Mouse (Mus musculus) common myeloid progenitor, adult 5-6 weeks (primary cell): ENCODE results near the gene Atxn1. TPM values are rescaled to one million over a fixed set of nuclear protein-coding genes. Genes with fewer than 3 reads are reported as not detected.

Source experiments
- ATAC-seq: replicated peaks from 2 replicates; pipeline ENCODE4 v1.8.0; 2016; ENCODE audit warnings: low read depth, mild to moderate bottlenecking, moderate TSS enrichment, inconsistent platforms; ENCODE audit not compliant: poor library complexity, severe bottlenecking
- total RNA-seq: library from RNA; stranded (forward); fragments of 200-1000, 187-1606 nt; gene quantifications from 2 replicates; pipeline ENCODE4 v1.2.3, GENCODE M21; 2017

Atxn1 gene
- total RNA-seq, 1 experiment from 2014 or later = 9.0 TPM

GRCm38 (mm10) chr13:45839901-45840300 is 124.9 kb downstream of the Atxn1 start:
- no peak for ATAC-seq

DNA sequence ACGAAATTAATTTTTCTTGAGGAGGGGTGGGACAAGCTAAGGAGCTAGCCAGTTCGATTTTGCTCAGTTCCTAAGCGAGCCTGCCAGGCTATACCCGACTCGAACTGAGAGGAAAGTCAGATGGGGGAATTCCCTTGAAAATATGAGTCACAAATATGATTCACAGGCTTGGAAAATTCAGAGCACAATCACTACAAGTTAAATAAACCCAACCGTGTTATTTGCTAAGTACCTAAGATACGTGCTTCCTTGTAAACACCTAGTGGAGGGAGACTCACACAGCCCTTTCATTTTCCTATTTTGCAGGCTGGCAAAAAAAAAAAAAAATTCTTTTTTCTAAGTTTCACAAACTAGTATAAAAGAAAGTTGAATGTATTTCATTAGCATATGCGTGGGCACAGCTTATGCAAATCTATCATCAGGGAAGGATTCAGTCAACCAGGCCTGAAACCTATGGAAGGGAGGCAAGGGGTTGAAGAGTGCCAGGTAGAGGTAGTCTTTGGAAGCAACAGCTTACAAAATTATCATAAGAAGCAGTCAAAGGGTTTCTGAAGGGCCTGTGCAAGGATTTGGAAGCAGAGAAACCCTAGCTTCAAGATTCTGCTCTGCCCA is 127.1 kb downstream of the Atxn1 start:
- ATAC-seq = no peak

GRCm38 (mm10) chr13:45836377-45837054 is 128.3 kb downstream of the Atxn1 start:
- no peak for ATAC-seq

DNA sequence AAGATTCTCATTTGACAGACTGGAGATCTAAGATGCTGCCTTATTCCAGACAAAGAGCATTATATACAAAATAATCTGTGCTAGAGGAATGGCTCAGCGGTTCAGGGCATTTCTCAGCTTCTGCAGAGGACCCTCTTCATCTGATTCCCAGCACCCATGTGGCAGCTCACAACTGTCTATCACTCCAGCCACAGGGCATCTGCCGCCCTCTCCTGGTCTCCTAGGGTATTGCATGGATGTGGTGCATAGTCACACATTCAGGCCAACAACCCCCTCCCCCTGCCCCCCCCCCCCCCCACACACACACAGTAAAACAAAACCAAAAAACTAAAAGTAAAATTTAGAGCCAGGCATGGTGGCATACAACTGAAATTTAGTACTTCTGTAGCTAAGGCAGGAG is 130.5 kb downstream of the Atxn1 start:
- no peak for ATAC-seq

DNA sequence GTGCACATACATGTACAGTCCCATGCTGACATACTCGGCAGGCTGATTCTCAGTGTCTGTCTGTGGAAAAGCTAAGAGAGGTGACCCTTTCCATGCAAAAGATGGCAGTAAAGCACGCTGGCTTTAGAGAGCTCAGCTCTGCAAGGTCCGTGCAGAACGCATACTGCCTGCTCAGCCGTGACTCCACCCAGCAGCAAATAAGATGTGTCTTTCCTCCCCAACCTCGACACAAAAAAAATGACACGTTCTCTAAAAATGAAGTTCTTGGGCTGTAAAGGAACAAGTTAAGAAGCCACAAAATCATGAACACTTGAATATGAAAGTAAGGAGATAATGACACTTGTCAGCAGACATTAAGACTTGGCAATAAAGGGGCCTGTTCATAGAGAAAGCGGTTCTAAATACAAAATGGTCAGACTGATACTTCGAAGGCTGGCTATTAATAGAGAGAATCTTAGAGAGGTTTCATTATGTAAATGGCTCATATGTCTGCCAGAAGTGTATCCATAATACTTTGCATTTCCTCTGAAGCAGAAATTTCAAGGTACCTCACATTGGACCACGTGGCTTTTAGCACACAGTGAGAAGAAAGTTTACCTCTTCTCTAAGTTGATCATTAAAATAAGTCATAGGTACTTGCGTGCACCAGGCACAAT is 132.0 kb downstream of the Atxn1 start:
- no peak for ATAC-seq

DNA sequence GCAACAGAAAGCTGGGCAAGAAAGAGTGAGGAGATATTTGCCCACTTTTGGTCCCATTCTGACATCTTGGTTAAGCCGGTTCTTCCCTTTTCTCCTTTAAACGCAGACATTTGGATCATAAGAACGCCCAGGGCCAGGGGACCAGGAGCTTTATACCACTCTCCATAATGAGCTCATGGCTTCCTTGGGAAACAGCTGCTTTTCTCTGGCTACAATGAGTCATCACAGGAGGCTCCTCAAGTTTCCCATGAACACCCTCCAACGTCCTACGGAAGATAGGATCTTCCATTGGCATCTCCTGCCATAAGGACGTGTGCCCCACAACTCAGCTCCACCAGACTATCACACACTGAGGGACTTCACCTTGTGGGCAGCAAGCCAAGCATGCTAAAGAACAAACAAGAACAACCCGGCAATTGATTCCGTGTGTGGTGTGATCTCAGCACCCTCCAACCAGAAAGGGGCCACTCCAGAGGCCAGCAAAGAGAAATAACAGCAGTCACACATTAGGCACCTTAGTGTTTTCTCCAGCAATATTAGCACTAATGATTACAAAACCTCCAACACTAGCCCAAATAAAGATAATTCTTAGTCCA is 135.4 kb downstream of the Atxn1 start:
- no peak for ATAC-seq

- ATAC-seq = no peak
Measured at GRCm38 (mm10) chr13:45828035-45828434, 136.8 kb downstream of the Atxn1 start.

GRCm38 (mm10) chr13:45827619-45828018 is 137.2 kb downstream of the Atxn1 start:
- ATAC-seq = no peak

DNA sequence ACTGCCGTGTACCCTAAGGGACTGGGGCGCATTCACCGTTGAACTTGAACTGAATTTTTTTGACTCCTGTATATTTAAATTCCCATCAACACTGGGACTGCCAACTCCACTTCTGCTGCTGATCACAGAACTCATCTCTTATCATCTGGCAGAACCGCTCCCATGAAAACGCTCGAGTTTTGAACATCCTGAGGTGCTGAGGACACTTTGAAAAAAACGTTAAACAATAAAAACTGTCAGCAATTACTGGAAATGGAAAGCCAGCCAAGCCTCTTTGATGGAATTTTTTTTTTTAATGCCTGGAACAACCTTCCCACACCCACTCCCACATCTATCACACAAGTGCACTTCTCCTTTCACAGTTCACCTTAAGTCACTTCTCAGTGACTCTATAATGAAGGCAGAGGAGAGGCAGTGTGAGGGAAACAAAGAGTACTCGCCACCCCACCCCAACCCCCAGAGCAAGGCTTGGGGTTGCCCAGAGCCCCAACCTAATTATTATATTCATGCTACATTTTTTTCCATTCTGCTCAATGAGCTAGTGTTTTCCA is 137.7 kb downstream of the Atxn1 start:
- ATAC-seq = no peak

GRCm38 (mm10) chr13:45822491-45822829 is 142.3 kb downstream of the Atxn1 start:
- ATAC-seq = no peak

GRCm38 (mm10) chr13:45821764-45822490 is 142.9 kb downstream of the Atxn1 start:
- ATAC-seq = no peak

DNA sequence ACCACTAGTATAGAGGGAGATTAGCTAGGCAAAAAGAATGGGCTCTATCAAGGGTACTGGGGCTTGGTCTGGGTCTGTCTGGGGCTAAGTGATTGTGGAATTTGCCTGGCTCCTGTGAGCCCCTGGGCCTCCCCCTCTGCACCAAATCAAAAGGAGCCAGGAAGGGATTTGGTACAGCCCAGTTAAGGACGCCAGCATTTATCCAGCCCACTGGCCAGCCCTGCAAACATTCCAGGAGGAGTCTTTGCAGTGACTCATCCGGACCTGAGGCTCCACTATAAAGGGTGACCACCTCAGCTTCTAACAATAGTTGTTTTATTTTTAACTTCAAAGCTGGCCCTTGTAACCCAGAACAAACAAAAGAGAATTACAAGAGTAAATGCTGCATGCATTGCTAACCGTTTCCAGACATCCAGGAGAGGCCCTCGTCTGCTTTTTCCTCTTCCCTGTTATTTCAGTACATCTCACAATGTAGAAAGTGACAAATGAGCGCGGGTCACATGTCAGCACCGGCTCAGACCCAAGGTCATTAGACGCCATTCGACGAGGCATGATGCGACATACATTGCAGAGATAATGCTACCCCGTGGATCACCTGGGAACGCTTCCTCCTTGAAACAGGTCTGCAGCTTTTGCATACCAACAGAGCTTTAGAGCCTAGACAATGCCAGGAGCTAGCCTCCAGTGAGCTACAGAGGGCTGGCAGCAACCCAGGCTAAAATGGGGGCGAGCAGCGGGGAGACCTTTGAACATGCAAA is 144.2 kb downstream of the Atxn1 start:
- no peak for ATAC-seq

DNA sequence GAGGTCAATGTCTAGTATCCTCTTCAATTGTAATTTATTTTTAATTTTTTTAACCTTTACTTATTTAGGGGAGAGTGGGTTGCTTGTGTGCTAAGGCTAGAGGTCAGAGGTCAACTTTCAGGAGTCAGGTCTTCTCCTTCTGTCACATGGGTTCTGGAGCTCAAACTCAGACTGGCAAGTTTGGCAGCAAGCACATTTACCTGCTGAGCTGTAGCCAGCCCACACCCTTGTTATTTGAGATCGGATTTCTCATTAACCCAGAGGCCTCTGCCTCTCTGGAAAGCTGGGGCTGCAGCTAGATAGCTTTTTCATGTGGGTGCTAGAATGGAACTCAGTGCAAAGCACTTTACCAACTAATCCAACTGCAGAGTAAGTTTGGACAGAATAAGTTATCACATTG is 148.1 kb downstream of the Atxn1 start:
- no peak for ATAC-seq

DNA sequence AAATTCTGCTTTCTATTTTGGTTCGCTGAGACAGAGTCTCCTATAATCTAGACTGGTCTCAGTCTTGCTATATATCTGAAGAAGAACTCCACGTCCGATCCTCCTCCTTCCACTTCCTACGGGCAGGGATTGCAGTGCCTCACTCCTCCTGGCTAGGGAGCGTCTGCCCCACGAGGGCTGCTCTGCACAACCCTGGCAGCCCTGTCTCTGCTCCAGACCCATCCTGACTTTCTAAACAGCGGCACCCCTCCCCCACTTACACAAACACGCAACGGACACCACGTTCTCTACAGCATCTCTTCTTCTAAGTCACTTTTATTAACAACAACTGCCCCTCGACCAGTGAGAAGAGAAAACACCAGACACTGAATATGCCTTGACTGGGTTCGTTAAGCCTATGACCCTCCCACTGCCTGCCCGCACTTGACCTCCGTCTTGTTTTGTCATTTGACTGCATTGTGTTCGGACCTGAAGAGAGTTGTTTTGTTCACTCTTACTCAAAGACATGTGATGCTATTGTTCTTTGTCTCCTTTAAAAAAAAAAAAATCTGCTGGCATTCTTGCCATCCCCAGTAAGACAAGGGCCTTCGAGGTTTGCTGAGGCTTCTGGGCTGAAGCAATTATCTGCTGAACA is 154.9 kb downstream of the Atxn1 start:
- ATAC-seq = no peak

- no peak for ATAC-seq
Measured at GRCm38 (mm10) chr13:45807593-45808043, 157.2 kb downstream of the Atxn1 start.

GRCm38 (mm10) chr13:45806600-45807525 is 157.9 kb downstream of the Atxn1 start:
- ATAC-seq = no peak

DNA sequence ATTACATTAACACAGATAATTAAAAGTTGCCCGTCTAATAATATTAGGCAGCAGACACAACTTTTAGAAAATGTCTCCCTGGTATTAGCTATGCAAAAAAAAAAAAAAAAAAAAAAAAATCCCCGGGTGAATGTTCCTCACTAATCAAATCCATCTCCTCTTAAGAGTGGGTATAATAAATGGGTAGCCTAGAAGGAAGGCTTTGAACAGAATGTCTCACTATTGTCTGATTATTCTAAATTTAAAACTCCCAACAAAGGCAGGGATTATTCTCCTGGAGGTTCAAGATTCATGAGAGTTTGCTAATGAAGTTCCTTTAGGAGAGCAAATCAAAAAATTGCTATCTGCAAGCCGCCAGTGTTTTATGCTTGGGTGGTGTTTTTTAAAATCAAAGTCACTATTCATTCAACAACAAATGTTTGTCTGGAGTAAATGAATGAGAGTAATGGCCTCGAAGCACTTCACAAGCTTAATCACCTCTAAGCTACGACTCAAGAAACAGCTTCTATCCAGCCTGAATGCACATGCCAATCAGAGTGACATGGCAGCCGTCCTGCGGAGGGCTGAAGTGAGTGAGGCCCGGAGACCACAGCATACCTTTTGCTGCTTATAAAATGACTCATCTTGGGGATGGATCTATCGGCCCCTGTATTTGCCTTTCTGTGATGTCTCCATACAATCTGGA is 158.8 kb downstream of the Atxn1 start:
- no peak for ATAC-seq
